Mouse (Mus musculus): ENCODE measurements at regions not wholly inside any gene's neighbourhood (a gene's known extent, or its start where the extent isn't known, plus 50 kb on each side); places are given as distances from the start of the nearest gene placed in this dataset.
"Not testable (repeated sequence)": the region's sequence is repeated elsewhere in the genome, so short reads cannot be mapped to it uniquely, and the experiment has no call there.

GRCm38 (mm10) chr3:31807741-31808140 lies 94.6 kb upstream of the Kcnmb2 start:
- no peak for ATAC-seq (ENCODE audit: low read depth)

GRCm38 (mm10) chr3:31809131-31809530 lies 93.2 kb upstream of the Kcnmb2 start:
- WGBS: 90% methylated on average over 13 of the region's 13 CpGs

More at GRCm38 (mm10) chr3:31807741-31808140, 94.6 kb upstream of the Kcnmb2 start:
- Histone ChIP-seq H3K4me3 (ENCODE audit: low read depth, low read length) (no peak overlapping the region), H3K27me3 (replicated peaks; ENCODE audit: control insufficient read depth, insufficient read depth, low read length) (no peaks in the 10 kb centered on the region), H3K36me3 (ENCODE audit: control insufficient read depth, insufficient read depth, low read length) (no peaks in the 10 kb centered on the region), H3K4me1 (ENCODE audit: control insufficient read depth, insufficient read depth, low read length) (no peaks in the 10 kb centered on the region), H3K9ac (ENCODE audit: low read depth, low read length) (no peak overlapping the region), H3K9me3 (ENCODE audit: control insufficient read depth, low read length) (no peaks in the 10 kb centered on the region), H3K4me2 (ENCODE audit: low read depth, low read length) (no peak overlapping the region), H3K27ac (replicated peaks; ENCODE audit: low read depth, low read length) (no peak overlapping the region)
- WGBS: 67% methylated on average over 2 of the region's 2 CpGs
- no peak for DNase-seq (ENCODE audit: low spot score)

GRCm38 (mm10) chr3:31811232-31811631 lies 91.1 kb upstream of the Kcnmb2 start:
- no peak overlapping the region for H3K9ac ChIP-seq (ENCODE audit: low read depth, low read length)
- no peaks in the 10 kb centered on the region for H3K36me3 ChIP-seq (ENCODE audit: control insufficient read depth, insufficient read depth, low read length)
- no peaks in the 10 kb centered on the region for H3K9me3 ChIP-seq (ENCODE audit: control insufficient read depth, low read length)
- H3K4me1 ChIP-seq (ENCODE audit: control insufficient read depth, insufficient read depth, low read length): no peaks in the 10 kb centered on the region
- ATAC-seq (ENCODE audit: low read depth) (no peak), DNase-seq (ENCODE audit: low spot score) (no peak)
- no peak overlapping the region for H3K4me2 ChIP-seq (ENCODE audit: low read depth, low read length)
- H3K27ac ChIP-seq (replicated peaks; ENCODE audit: low read depth, low read length): no peak overlapping the region
- H3K27me3 ChIP-seq (replicated peaks; ENCODE audit: control insufficient read depth, insufficient read depth, low read length): no peaks in the 10 kb centered on the region
- 62% methylated on average over 4 of the region's 4 CpGs for WGBS
- H3K4me3 ChIP-seq (ENCODE audit: low read depth, low read length): no peak overlapping the region

More at GRCm38 (mm10) chr3:31809131-31809530, 93.2 kb upstream of the Kcnmb2 start:
- ATAC-seq (ENCODE audit: low read depth); H3K4me3 ChIP-seq (ENCODE audit: low read depth, low read length); H3K36me3 ChIP-seq (ENCODE audit: control insufficient read depth, insufficient read depth, low read length); DNase-seq (ENCODE audit: low spot score); H3K9me3 ChIP-seq (ENCODE audit: control insufficient read depth, low read length); H3K4me1 ChIP-seq (ENCODE audit: control insufficient read depth, insufficient read depth, low read length); H3K9ac ChIP-seq (ENCODE audit: low read depth, low read length); H3K27ac ChIP-seq (replicated peaks; ENCODE audit: low read depth, low read length); H3K27me3 ChIP-seq (replicated peaks; ENCODE audit: control insufficient read depth, insufficient read depth, low read length); H3K4me2 ChIP-seq (ENCODE audit: low read depth, low read length): not testable (repeated sequence)

- no peak overlapping the region for H3K4me3 ChIP-seq (ENCODE audit: low read depth, low read length)
- H3K27ac ChIP-seq (replicated peaks; ENCODE audit: low read depth, low read length): no peak overlapping the region
- no peaks in the 10 kb centered on the region for H3K36me3 ChIP-seq (ENCODE audit: control insufficient read depth, insufficient read depth, low read length)
- WGBS: 54% methylated on average over 1 of the region's 1 CpGs
- ATAC-seq (ENCODE audit: low read depth) (no peak), DNase-seq (ENCODE audit: low spot score) (no peak)
- no peaks in the 10 kb centered on the region for H3K9me3 ChIP-seq (ENCODE audit: control insufficient read depth, low read length)
- H3K27me3 ChIP-seq (replicated peaks; ENCODE audit: control insufficient read depth, insufficient read depth, low read length): no peaks in the 10 kb centered on the region
- H3K4me2 ChIP-seq (ENCODE audit: low read depth, low read length): no peak overlapping the region
- H3K4me1 ChIP-seq (ENCODE audit: control insufficient read depth, insufficient read depth, low read length): no peaks in the 10 kb centered on the region
- no peak overlapping the region for H3K9ac ChIP-seq (ENCODE audit: low read depth, low read length)
Observed at GRCm38 (mm10) chr3:31831913-31832312, 70.4 kb upstream of the Kcnmb2 start.

GRCm38 (mm10) chr3:31841253-31841652 lies 61.1 kb upstream of the Kcnmb2 start:
- Histone ChIP-seq H3K4me2 (ENCODE audit: low read depth, low read length) (no peak overlapping the region), H3K4me3 (ENCODE audit: low read depth, low read length) (no peak overlapping the region), H3K27me3 (replicated peaks; ENCODE audit: control insufficient read depth, insufficient read depth, low read length) (no peaks in the 10 kb centered on the region), H3K9ac (ENCODE audit: low read depth, low read length) (no peak overlapping the region), H3K27ac (replicated peaks; ENCODE audit: low read depth, low read length) (no peak overlapping the region), H3K36me3 (ENCODE audit: control insufficient read depth, insufficient read depth, low read length) (no peaks in the 10 kb centered on the region), H3K9me3 (ENCODE audit: control insufficient read depth, low read length) (no peaks in the 10 kb centered on the region), H3K4me1 (ENCODE audit: control insufficient read depth, insufficient read depth, low read length) (no peaks in the 10 kb centered on the region)
- ATAC-seq (ENCODE audit: low read depth): no peak
- 79% methylated on average over 1 of the region's 1 CpGs for WGBS
- DNase-seq (ENCODE audit: low spot score): no peak

- WGBS: 64% methylated on average over 4 of the region's 4 CpGs
- Histone ChIP-seq H3K27me3 (replicated peaks; ENCODE audit: control insufficient read depth, insufficient read depth, low read length) (no peaks in the 10 kb centered on the region), H3K9me3 (ENCODE audit: control insufficient read depth, low read length) (no peaks in the 10 kb centered on the region), H3K9ac (ENCODE audit: low read depth, low read length) (no peak overlapping the region), H3K27ac (replicated peaks; ENCODE audit: low read depth, low read length) (no peak overlapping the region), H3K4me3 (ENCODE audit: low read depth, low read length) (no peak overlapping the region), H3K36me3 (ENCODE audit: control insufficient read depth, insufficient read depth, low read length) (no peaks in the 10 kb centered on the region), H3K4me1 (ENCODE audit: control insufficient read depth, insufficient read depth, low read length) (no peaks in the 10 kb centered on the region), H3K4me2 (ENCODE audit: low read depth, low read length) (no peak overlapping the region)
- no peak for ATAC-seq (ENCODE audit: low read depth)
- DNase-seq (ENCODE audit: low spot score): no peak
Observed at GRCm38 (mm10) chr3:31847087-31847486, 55.2 kb upstream of the Kcnmb2 start.
